Mouse (Mus musculus): ENCODE data around the gene Kdm2b. TPM values are rescaled to one million over a fixed set of nuclear protein-coding genes. Genes with fewer than 3 reads are reported as not detected.
A peak's percentile ranks its signal among the peaks of the same experiment; 100 is the strongest.

Gene Kdm2b
- polyA plus RNA-seq, 1 experiment from 2014 or later: 91.7 TPM

DNA sequence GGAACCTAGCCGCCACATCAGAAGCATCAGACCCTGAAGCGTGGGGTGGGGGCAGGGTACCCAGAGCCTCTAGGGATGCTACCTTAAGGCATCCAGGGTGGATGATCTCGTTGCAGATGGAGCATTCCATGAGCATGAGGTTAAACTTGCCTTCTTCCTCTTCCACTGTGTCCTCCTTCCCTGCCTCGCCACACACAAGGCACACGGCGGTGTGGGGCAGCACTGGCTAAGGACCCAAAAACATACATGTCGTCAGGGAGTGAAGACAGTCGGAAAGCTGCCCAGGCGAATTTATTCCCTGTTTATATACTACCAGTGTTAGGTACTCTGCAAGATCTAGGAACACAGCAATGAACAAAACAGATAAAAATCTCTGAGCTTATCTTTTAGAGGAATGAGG is 106.4 kb downstream of the Kdm2b start:
- no peak overlapping the region for H3K9ac ChIP-seq
- no peak for ATAC-seq (ENCODE audit: low read depth)
- no peak overlapping the region for H3K4me3 ChIP-seq
- peaks cover 15% of the 10 kb centered on the region for H3K4me1 ChIP-seq (replicated peaks)
- H3K4me2 ChIP-seq: no peak overlapping the region
- no peak overlapping the region for H3K27ac ChIP-seq (replicated peaks)
- no peaks in the 10 kb centered on the region for H3K27me3 ChIP-seq
- no peaks in the 10 kb centered on the region for H3K9me3 ChIP-seq
- 89% methylated on average over 9 of the region's 9 CpGs for WGBS
- peaks cover 49% of the 10 kb centered on the region for H3K36me3 ChIP-seq

DNA sequence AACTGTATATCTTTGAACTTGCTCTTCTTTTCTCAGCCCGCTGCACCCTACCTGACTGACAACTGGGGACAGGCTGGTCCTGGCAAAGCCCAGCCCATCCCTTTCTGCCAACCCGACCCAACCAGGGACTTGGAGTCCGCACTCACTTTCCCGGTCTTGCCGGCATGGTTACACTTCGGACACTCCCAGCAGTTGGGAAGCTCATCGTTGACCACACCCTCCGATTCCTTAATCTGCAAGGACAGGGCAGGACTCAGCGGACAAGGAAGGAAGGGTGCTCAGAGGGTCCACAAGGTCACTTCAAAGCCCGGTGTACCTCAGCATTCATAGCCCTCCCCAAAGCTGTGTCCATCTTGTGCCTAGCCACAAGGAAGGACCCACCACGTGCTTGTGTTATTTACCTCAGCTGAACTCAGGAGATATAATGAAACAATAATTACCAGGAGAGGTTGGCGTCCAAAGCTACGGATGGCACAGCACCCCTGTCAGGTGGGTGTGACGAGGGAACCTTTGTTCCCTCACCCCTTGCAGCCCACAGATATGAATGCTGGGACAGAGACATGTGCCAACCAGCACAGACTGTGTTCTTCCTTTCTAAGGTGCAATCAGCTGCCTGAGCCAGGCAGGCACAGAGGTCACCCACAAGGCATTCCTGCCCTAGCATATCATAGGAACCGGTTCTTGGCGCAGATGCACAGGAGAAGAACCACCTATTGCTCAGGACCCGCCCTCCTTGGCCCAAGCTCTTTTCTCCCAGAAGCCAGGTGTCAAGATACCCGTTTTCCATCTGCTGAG is 107.2 kb downstream of the Kdm2b start:
- ATAC-seq (ENCODE audit: low read depth): no peak
- Histone ChIP-seq H3K9ac (no peak overlapping the region), H3K27ac (replicated peaks) (no peak overlapping the region), H3K9me3 (no peaks in the 10 kb centered on the region), H3K4me2 (no peak overlapping the region), H3K4me1 (replicated peaks) (0 out of 2 replicates have a peak, but pooled peaks cover 8% of the 10 kb centered on the region), H3K4me3 (no peak overlapping the region), H3K36me3 (peaks cover 56% of the 10 kb centered on the region), H3K27me3 (no peaks in the 10 kb centered on the region)
- WGBS: 92% methylated on average over 18 of the region's 18 CpGs

DNA sequence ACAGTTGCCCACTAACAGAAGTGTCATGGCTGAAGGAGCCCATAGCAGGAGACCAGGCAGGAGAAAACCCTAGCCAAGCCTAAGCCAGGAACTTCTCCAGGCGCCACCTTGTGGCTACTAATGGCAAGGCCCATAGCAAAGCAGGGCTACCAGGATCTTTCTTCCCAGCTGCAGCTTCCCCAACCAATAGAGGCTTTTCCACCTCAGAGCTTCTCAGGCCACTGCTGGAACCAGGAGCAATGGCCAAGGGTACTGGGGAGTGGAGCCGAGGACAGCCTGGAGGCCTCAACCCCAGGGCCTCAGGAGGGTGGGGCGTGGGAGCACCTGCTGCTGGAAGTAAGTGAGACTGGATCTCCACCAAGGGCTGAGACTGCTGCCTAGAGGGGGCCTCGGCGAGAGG is 108.3 kb downstream of the Kdm2b start:
- ATAC-seq (ENCODE audit: low read depth): peak; percentile 68; the same call in 1 of the 2 replicates

DNA sequence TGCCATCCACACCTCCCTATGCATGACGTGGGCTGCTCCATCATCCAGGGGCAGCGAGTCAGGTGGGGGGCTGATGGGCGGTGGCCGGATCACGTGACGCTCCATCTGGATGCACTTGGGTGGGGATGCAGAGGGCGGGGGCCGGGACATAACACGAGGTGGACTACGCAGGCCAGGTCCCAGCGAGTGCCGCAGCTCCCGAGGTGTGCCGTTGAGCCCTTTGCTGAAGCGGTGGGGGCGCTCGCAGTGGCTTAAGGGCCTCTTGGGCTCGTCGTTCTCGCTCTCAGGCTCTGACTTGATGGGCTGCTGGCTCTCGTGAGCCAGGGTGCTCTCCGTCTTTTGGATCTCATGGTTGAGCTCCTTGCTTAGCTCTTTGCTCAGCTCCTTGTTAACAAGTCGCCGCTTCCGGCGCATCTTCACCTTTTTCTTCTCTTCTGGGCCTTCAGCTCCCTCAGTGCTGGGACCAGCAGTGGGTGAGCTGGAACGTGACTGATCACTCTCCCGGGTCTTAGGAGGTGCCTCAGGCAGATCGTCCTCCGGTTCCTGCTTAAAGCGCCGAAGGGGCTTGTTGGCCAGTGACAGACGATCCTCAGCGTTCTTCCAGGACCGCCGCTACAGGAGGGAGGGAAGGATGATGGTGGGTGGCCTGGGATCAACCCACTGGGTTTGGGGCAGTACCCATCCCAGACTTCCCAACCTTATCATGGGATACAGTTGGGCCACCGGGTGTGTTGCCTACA is 109.2 kb downstream of the Kdm2b start:
- 93% methylated on average over 37 of the region's 37 CpGs for WGBS
- Histone ChIP-seq H3K36me3 (peaks cover 71% of the 10 kb centered on the region), H3K27ac (replicated peaks) (no peak overlapping the region), H3K9ac (no peak overlapping the region), H3K9me3 (no peaks in the 10 kb centered on the region), H3K4me2 (no peak overlapping the region), H3K27me3 (no peaks in the 10 kb centered on the region), H3K4me3 (no peak overlapping the region), H3K4me1 (replicated peaks) (0 out of 2 replicates have a peak, but pooled peaks cover 2% of the 10 kb centered on the region)
- ATAC-seq (ENCODE audit: low read depth): no peak

More for the DNA sequence above, 108.3 kb downstream of the Kdm2b start:
- Histone ChIP-seq H3K9me3 (no peaks in the 10 kb centered on the region), H3K4me2 (no peak overlapping the region), H3K27me3 (no peaks in the 10 kb centered on the region), H3K36me3 (peaks cover 66% of the 10 kb centered on the region), H3K4me3 (no peak overlapping the region), H3K9ac (no peak overlapping the region), H3K27ac (replicated peaks) (no peak overlapping the region), H3K4me1 (replicated peaks) (0 out of 2 replicates have a peak, but pooled peaks cover 8% of the 10 kb centered on the region)
- WGBS: 57% methylated on average over 5 of the region's 5 CpGs

DNA sequence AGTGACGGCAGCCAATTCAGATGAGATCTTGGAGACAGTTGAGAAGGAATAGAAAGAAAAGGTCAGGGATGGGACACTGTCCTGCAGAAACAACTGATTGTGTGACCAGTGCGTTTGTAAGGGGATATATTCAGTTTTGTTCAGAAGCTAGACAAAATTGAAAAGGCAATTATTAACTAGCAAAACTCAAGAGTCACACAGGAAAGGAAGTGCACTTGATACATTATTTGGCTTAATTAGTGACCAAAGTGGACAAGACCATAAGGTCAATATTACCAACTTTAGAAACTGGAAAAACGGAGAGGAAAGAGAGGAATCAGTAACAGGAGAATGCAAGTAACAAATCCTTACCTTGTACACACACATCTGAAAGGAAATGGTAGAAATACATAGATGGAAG is 113.0 kb downstream of the Kdm2b start:
- Histone ChIP-seq H3K27me3 (no peaks in the 10 kb centered on the region), H3K9ac (no peak overlapping the region), H3K36me3 (peaks cover 81% of the 10 kb centered on the region), H3K9me3 (no peaks in the 10 kb centered on the region), H3K27ac (replicated peaks) (no peak overlapping the region), H3K4me3 (no peak overlapping the region), H3K4me2 (no peak overlapping the region), H3K4me1 (replicated peaks) (no peaks in the 10 kb centered on the region)
- no peak for ATAC-seq (ENCODE audit: low read depth)
- WGBS: 78% methylated on average over 3 of the region's 3 CpGs

DNA sequence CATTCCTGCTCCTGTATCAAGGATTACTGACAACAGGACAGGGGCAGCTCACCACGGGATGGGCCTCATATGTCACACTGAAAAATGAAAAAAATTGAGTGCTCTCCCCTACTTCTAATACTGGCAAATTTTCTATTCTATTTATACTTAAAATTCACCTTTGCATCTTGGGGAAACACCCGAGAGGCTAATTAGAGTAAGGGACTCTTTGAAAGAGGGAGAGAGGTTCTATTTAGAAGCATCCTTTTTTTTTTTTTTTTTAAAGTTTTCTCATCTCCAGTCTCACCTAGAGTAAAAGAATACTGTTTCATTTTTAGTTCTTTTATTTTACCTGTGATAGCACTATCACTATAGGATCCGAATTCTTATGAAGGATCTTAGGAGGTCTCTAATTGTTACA is 115.3 kb downstream of the Kdm2b start:
- H3K27me3 ChIP-seq: no peaks in the 10 kb centered on the region
- H3K27ac ChIP-seq (replicated peaks): no peak overlapping the region
- H3K36me3 ChIP-seq: peaks cover 70% of the 10 kb centered on the region
- no peak overlapping the region for H3K4me2 ChIP-seq
- ATAC-seq (ENCODE audit: low read depth): no peak
- 93% methylated on average over 3 of the region's 3 CpGs for WGBS
- no peaks in the 10 kb centered on the region for H3K4me1 ChIP-seq (replicated peaks)
- H3K4me3 ChIP-seq: no peak overlapping the region
- H3K9ac ChIP-seq: no peak overlapping the region
- no peaks in the 10 kb centered on the region for H3K9me3 ChIP-seq

DNA sequence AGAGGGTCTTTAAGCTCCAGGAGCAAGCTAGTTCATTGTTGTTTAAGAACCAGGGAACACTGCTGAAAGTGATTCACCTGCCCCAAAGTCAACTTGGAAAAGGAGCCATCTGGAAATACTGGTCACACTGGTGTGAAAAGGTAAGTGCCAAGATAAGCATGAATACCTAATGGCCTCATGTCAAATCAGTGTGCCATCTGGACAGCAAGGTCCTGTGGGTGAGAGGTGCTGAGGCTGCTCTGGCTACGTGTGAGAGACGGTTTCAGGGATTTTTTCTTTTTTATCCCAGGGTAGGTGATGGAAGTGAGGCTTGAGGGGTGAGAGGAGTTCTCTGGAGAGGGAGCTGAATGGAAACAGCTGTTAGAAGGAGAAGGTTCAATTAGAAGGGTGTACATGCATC is 116.0 kb downstream of the Kdm2b start:
- H3K9ac ChIP-seq: no peak overlapping the region
- H3K9me3 ChIP-seq: no peaks in the 10 kb centered on the region
- H3K4me3 ChIP-seq: no peak overlapping the region
- no peak overlapping the region for H3K4me2 ChIP-seq
- no peaks in the 10 kb centered on the region for H3K27me3 ChIP-seq
- no peak for ATAC-seq (ENCODE audit: low read depth)
- H3K36me3 ChIP-seq: peaks cover 69% of the 10 kb centered on the region
- no peaks in the 10 kb centered on the region for H3K4me1 ChIP-seq (replicated peaks)
- 81% methylated on average over 2 of the region's 2 CpGs for WGBS
- H3K27ac ChIP-seq (replicated peaks): no peak overlapping the region

DNA sequence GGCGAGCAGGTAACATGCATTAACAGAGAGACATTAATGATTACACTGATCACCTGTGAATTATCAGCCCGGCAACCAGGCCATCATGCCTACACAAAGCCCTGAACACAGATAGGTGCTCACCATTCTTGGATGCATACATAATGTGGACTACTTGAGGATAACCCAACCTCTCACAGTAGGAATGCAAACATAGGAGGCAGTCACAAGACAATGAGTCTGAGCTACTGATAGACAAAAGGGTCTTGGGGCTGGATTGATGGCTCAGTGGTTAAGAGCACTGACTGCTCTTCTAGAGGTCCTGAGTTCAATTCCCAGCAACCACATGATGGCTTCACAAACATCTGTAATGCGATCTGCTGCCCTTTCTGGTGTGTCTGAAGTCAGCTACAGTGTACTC is 117.0 kb downstream of the Kdm2b start:
- Histone ChIP-seq H3K27me3 (no peaks in the 10 kb centered on the region), H3K9me3 (no peaks in the 10 kb centered on the region), H3K4me1 (replicated peaks) (no peaks in the 10 kb centered on the region), H3K36me3 (peaks cover 70% of the 10 kb centered on the region), H3K9ac (no peak overlapping the region), H3K27ac (replicated peaks) (no peak overlapping the region), H3K4me3 (no peak overlapping the region), H3K4me2 (no peak overlapping the region)
- no peak for ATAC-seq (ENCODE audit: low read depth)
- WGBS: 94% methylated on average over 3 of the region's 3 CpGs

DNA sequence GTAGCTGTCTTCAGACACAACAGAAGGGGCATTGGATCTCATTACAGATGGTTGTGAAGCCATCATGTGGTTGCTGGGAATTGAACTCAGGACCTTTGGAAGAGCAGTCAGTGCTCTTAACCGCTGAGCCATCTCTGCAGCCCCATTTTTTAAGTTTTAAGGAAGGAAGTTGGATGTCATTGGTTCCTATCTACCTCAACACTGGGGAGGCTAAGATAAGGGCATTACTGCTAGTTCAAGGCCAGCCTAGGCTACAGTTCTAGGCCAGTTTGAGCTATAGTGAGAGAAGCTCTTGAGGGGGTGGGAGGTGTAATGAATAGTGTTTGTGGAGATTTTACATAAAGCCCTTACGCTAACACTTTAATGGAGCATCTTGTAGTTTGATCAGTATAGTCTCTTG is 126.6 kb downstream of the Kdm2b start:
- no peak overlapping the region for H3K4me2 ChIP-seq
- H3K27me3 ChIP-seq: no peaks in the 10 kb centered on the region
- no peak overlapping the region for H3K4me3 ChIP-seq
- H3K9ac ChIP-seq: no peak overlapping the region
- 94% methylated on average over 2 of the region's 2 CpGs for WGBS
- no peak for ATAC-seq (ENCODE audit: low read depth)
- H3K4me1 ChIP-seq (replicated peaks): no peaks in the 10 kb centered on the region
- no peaks in the 10 kb centered on the region for H3K9me3 ChIP-seq
- H3K36me3 ChIP-seq: peaks cover 60% of the 10 kb centered on the region
- no peak overlapping the region for H3K27ac ChIP-seq (replicated peaks)

DNA sequence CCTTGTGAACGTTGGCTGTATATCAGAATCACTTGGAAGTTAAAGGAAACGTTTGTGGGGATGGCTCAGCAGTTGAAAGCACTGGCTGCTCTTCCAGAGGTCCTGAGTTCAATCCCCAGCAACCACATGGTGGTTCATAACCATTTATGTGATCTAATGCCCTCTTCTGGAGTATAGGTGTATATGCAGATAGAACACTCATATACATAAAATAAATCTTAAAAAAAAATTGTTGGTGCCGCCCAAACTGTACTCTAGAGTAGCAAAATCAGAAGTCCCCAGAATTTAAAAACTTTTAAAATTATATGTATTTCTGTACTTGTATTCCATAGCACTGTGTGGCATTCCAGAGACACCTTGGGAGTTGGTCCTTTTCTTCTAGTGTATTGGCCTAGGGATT is 133.8 kb downstream of the Kdm2b start:
- no peaks in the 10 kb centered on the region for H3K27me3 ChIP-seq
- H3K36me3 ChIP-seq: no peaks in the 10 kb centered on the region
- no peak overlapping the region for H3K4me2 ChIP-seq
- no peak for ATAC-seq (ENCODE audit: low read depth)
- no peak overlapping the region for H3K4me3 ChIP-seq
- no peak overlapping the region for H3K9ac ChIP-seq
- H3K4me1 ChIP-seq (replicated peaks): peaks cover 14% of the 10 kb centered on the region
- H3K9me3 ChIP-seq: no peaks in the 10 kb centered on the region
- 78% methylated on average over 3 of the region's 3 CpGs for WGBS
- H3K27ac ChIP-seq (replicated peaks): no peak overlapping the region

DNA sequence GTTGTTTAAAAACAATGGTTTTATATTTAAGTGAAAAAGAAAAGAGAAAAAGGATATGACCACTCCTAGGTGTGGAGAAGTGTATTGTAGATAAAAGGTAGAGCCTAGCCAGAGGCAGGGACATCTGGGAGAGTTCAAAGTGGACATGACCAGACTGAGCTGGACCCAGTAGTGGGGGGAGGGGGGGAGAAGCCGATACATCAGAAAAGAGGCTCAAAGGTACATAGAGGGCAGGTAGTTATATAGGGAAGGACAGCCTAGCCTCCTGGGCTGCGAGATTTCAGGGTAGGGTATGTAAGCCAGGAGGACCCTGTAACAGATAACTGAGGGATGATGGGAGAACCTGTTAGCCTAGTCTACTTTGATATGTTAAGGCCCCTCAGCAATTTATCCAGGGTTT is 137.0 kb downstream of the Kdm2b start:
- no peak overlapping the region for H3K4me2 ChIP-seq
- H3K9ac ChIP-seq: no peak overlapping the region
- H3K27me3 ChIP-seq: no peaks in the 10 kb centered on the region
- H3K36me3 ChIP-seq: no peaks in the 10 kb centered on the region
- no peak overlapping the region for H3K27ac ChIP-seq (replicated peaks)
- H3K9me3 ChIP-seq: no peaks in the 10 kb centered on the region
- H3K4me3 ChIP-seq: no peak overlapping the region
- 98% methylated on average over 2 of the region's 2 CpGs for WGBS
- H3K4me1 ChIP-seq (replicated peaks): peaks cover 32% of the 10 kb centered on the region
- ATAC-seq (ENCODE audit: low read depth): no peak

DNA sequence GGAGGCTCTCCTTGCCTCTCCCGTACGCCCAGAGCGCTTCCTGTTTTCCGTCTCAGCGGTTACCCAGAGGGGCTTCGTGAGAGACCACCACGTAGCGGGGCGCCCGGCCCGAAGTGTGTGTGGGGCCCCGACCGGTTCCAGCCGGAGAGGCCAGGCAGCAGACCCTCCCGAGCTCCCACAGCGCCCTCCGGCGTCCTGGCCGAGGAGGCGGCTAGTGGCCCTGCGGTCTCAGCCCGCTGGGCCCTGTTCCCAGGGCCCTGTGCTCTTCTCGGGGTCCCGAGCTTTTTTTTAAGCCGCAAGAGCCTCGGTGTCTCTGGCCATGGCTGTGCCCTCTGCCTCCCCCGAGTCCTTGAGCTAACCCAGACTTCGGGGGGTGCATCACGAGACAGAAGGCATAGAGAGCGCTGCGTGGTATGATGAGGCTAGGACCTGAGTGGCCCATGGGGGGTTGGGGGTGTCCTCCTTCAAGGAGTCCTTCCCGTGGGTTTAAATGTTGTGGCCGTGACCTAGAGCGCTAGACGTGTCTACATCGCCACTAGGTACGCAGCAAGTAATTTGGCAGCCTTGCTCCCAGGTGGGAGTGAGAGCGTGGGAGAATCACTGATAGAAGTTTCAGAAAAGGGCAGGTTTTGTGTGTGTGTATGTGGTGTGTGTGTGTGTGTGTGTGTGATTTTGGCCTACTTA is 139.2 kb downstream of the Kdm2b start:
- under 1% methylated on average over 38 of the region's 38 CpGs for WGBS
- H3K4me1 ChIP-seq (replicated peaks): peaks cover 32% of the 10 kb centered on the region
- peak overlapping the region; percentile 92 for H3K4me3 ChIP-seq
- peak; percentile 86 for ATAC-seq (ENCODE audit: low read depth)
- H3K4me2 ChIP-seq: peak overlapping the region; percentile 82
- no peaks in the 10 kb centered on the region for H3K9me3 ChIP-seq
- H3K27ac ChIP-seq (replicated peaks): peak overlapping the region; percentile 95
- no peaks in the 10 kb centered on the region for H3K27me3 ChIP-seq
- peak overlapping the region; percentile 94 for H3K9ac ChIP-seq
- H3K36me3 ChIP-seq: no peaks in the 10 kb centered on the region
